Mouse (Mus musculus): ENCODE data around the gene Agr3. TPM values are rescaled to one million over a fixed set of nuclear protein-coding genes. Genes with fewer than 3 reads are reported as not detected.

The Agr3 gene
- polyA plus RNA-seq, 1 experiment from 2014 or later = not detected

GRCm38 (mm10) chr12:35916467-35916866 lies 9.0 kb upstream of the Agr3 start:
- Histone ChIP-seq H3K27me3 (replicated peaks; ENCODE audit: control insufficient read depth, insufficient read depth, low read length) (no peaks in the 10 kb centered on the region), H3K4me3 (replicated peaks; ENCODE audit: low read length) (no peak overlapping the region), H3K27ac (ENCODE audit: low read length) (no peak overlapping the region), H3K4me2 (ENCODE audit: low read length) (no peak overlapping the region), H3K4me1 (replicated peaks; ENCODE audit: control insufficient read depth, insufficient read depth, low read length) (0 out of 2 replicates have a peak, but pooled peaks cover 2% of the 10 kb centered on the region), H3K36me3 (ENCODE audit: control insufficient read depth, insufficient read depth) (no peaks in the 10 kb centered on the region), H3K9ac (replicated peaks; ENCODE audit: low read depth, low read length) (no peak overlapping the region), H3K9me3 (ENCODE audit: control insufficient read depth, low read length) (no peaks in the 10 kb centered on the region)
- WGBS = 38% methylated on average over 1 of the region's 1 CpGs
- no peak for ATAC-seq

- Histone ChIP-seq H3K4me3 (replicated peaks; ENCODE audit: low read length) (no peak overlapping the region), H3K27me3 (replicated peaks; ENCODE audit: control insufficient read depth, insufficient read depth, low read length) (no peaks in the 10 kb centered on the region), H3K27ac (ENCODE audit: low read length) (no peak overlapping the region), H3K4me1 (replicated peaks; ENCODE audit: control insufficient read depth, insufficient read depth, low read length) (0 out of 2 replicates have a peak, but pooled peaks cover 2% of the 10 kb centered on the region), H3K9me3 (ENCODE audit: control insufficient read depth, low read length) (no peaks in the 10 kb centered on the region), H3K9ac (replicated peaks; ENCODE audit: low read depth, low read length) (no peak overlapping the region), H3K4me2 (ENCODE audit: low read length) (no peak overlapping the region), H3K36me3 (ENCODE audit: control insufficient read depth, insufficient read depth) (no peaks in the 10 kb centered on the region)
- WGBS = 40% methylated on average over 1 of the region's 1 CpGs
- ATAC-seq = peak; percentile 96
These were observed 7.4 kb upstream of the Agr3 start for GRCm38 (mm10) chr12:35918031-35918430.

GRCm38 (mm10) chr12:35927804-35928203 lies 2.4 kb downstream of the Agr3 start:
- 81% methylated on average over 2 of the region's 2 CpGs for WGBS
- H3K4me2 ChIP-seq (ENCODE audit: low read length) = no peak overlapping the region

GRCm38 (mm10) chr12:35932816-35933215 lies 7.4 kb downstream of the Agr3 start:
- H3K27ac ChIP-seq (ENCODE audit: low read length) = no peak overlapping the region
- no peak overlapping the region for H3K4me3 ChIP-seq (replicated peaks; ENCODE audit: low read length)
- no peaks in the 10 kb centered on the region for H3K27me3 ChIP-seq (replicated peaks; ENCODE audit: control insufficient read depth, insufficient read depth, low read length)
- H3K9ac ChIP-seq (replicated peaks; ENCODE audit: low read depth, low read length) = no peak overlapping the region
- no peaks in the 10 kb centered on the region for H3K36me3 ChIP-seq (ENCODE audit: control insufficient read depth, insufficient read depth)
- H3K4me2 ChIP-seq (ENCODE audit: low read length) = no peak overlapping the region
- no peak for ATAC-seq
- H3K4me1 ChIP-seq (replicated peaks; ENCODE audit: control insufficient read depth, insufficient read depth, low read length) = no peaks in the 10 kb centered on the region
- H3K9me3 ChIP-seq (ENCODE audit: control insufficient read depth, low read length) = no peaks in the 10 kb centered on the region

More at GRCm38 (mm10) chr12:35927804-35928203, 2.4 kb downstream of the Agr3 start:
- H3K36me3 ChIP-seq (ENCODE audit: control insufficient read depth, insufficient read depth) = no peaks in the 10 kb centered on the region
- no peaks in the 10 kb centered on the region for H3K27me3 ChIP-seq (replicated peaks; ENCODE audit: control insufficient read depth, insufficient read depth, low read length)
- no peaks in the 10 kb centered on the region for H3K9me3 ChIP-seq (ENCODE audit: control insufficient read depth, low read length)
- no peaks in the 10 kb centered on the region for H3K4me1 ChIP-seq (replicated peaks; ENCODE audit: control insufficient read depth, insufficient read depth, low read length)
- no peak overlapping the region for H3K27ac ChIP-seq (ENCODE audit: low read length)
- H3K4me3 ChIP-seq (replicated peaks; ENCODE audit: low read length) = no peak overlapping the region
- no peak for ATAC-seq
- H3K9ac ChIP-seq (replicated peaks; ENCODE audit: low read depth, low read length) = no peak overlapping the region

GRCm38 (mm10) chr12:35951757-35952156 lies 26.3 kb downstream of the Agr3 start:
- no peak for ATAC-seq
- H3K27ac ChIP-seq (ENCODE audit: low read length) = no peak overlapping the region
- H3K9ac ChIP-seq (replicated peaks; ENCODE audit: low read depth, low read length) = no peak overlapping the region
- 38% methylated on average over 1 of the region's 1 CpGs for WGBS
- H3K4me3 ChIP-seq (replicated peaks; ENCODE audit: low read length) = no peak overlapping the region
- no peaks in the 10 kb centered on the region for H3K36me3 ChIP-seq (ENCODE audit: control insufficient read depth, insufficient read depth)
- no peaks in the 10 kb centered on the region for H3K4me1 ChIP-seq (replicated peaks; ENCODE audit: control insufficient read depth, insufficient read depth, low read length)
- H3K4me2 ChIP-seq (ENCODE audit: low read length) = no peak overlapping the region
- H3K9me3 ChIP-seq (ENCODE audit: control insufficient read depth, low read length) = no peaks in the 10 kb centered on the region
- no peaks in the 10 kb centered on the region for H3K27me3 ChIP-seq (replicated peaks; ENCODE audit: control insufficient read depth, insufficient read depth, low read length)

GRCm38 (mm10) chr12:35957235-35957634 lies 31.8 kb downstream of the Agr3 start:
- 92% methylated on average over 2 of the region's 2 CpGs for WGBS
- Histone ChIP-seq H3K27ac (ENCODE audit: low read length) (no peak overlapping the region), H3K27me3 (replicated peaks; ENCODE audit: control insufficient read depth, insufficient read depth, low read length) (no peaks in the 10 kb centered on the region), H3K9me3 (ENCODE audit: control insufficient read depth, low read length) (no peaks in the 10 kb centered on the region), H3K9ac (replicated peaks; ENCODE audit: low read depth, low read length) (no peak overlapping the region), H3K4me3 (replicated peaks; ENCODE audit: low read length) (no peak overlapping the region), H3K4me1 (replicated peaks; ENCODE audit: control insufficient read depth, insufficient read depth, low read length) (no peaks in the 10 kb centered on the region), H3K4me2 (ENCODE audit: low read length) (no peak overlapping the region), H3K36me3 (ENCODE audit: control insufficient read depth, insufficient read depth) (no peaks in the 10 kb centered on the region)
- no peak for ATAC-seq

GRCm38 (mm10) chr12:35966098-35966767 lies 40.8 kb downstream of the Agr3 start:
- Histone ChIP-seq H3K27me3 (replicated peaks; ENCODE audit: control insufficient read depth, insufficient read depth, low read length) (no peaks in the 10 kb centered on the region), H3K36me3 (ENCODE audit: control insufficient read depth, insufficient read depth) (no peaks in the 10 kb centered on the region), H3K9ac (replicated peaks; ENCODE audit: low read depth, low read length) (no peak overlapping the region), H3K4me2 (ENCODE audit: low read length) (no peak overlapping the region), H3K27ac (ENCODE audit: low read length) (no peak overlapping the region), H3K4me3 (replicated peaks; ENCODE audit: low read length) (no peak overlapping the region), H3K4me1 (replicated peaks; ENCODE audit: control insufficient read depth, insufficient read depth, low read length) (no peaks in the 10 kb centered on the region), H3K9me3 (ENCODE audit: control insufficient read depth, low read length) (no peaks in the 10 kb centered on the region)
- 64% methylated on average over 7 of the region's 7 CpGs for WGBS
- no peak for ATAC-seq

- WGBS = 80% methylated on average over 7 of the region's 7 CpGs
These were observed 41.3 kb downstream of the Agr3 start for GRCm38 (mm10) chr12:35966768-35967141.

GRCm38 (mm10) chr12:35975898-35976297 lies 50.5 kb downstream of the Agr3 start:
- WGBS = 89% methylated on average over 3 of the region's 3 CpGs
- H3K4me3 ChIP-seq (replicated peaks; ENCODE audit: low read length) = no peak overlapping the region

More at GRCm38 (mm10) chr12:35966768-35967141, 41.3 kb downstream of the Agr3 start:
- Histone ChIP-seq H3K27ac (ENCODE audit: low read length) (no peak overlapping the region), H3K4me2 (ENCODE audit: low read length) (no peak overlapping the region), H3K9me3 (ENCODE audit: control insufficient read depth, low read length) (no peaks in the 10 kb centered on the region), H3K27me3 (replicated peaks; ENCODE audit: control insufficient read depth, insufficient read depth, low read length) (no peaks in the 10 kb centered on the region), H3K4me1 (replicated peaks; ENCODE audit: control insufficient read depth, insufficient read depth, low read length) (no peaks in the 10 kb centered on the region), H3K4me3 (replicated peaks; ENCODE audit: low read length) (no peak overlapping the region), H3K36me3 (ENCODE audit: control insufficient read depth, insufficient read depth) (no peaks in the 10 kb centered on the region), H3K9ac (replicated peaks; ENCODE audit: low read depth, low read length) (no peak overlapping the region)
- ATAC-seq = no peak

More at GRCm38 (mm10) chr12:35975898-35976297, 50.5 kb downstream of the Agr3 start:
- no peaks in the 10 kb centered on the region for H3K9me3 ChIP-seq (ENCODE audit: control insufficient read depth, low read length)
- H3K4me2 ChIP-seq (ENCODE audit: low read length) = no peak overlapping the region
- no peak for ATAC-seq
- H3K27ac ChIP-seq (ENCODE audit: low read length) = no peak overlapping the region
- H3K36me3 ChIP-seq (ENCODE audit: control insufficient read depth, insufficient read depth) = no peaks in the 10 kb centered on the region
- no peaks in the 10 kb centered on the region for H3K4me1 ChIP-seq (replicated peaks; ENCODE audit: control insufficient read depth, insufficient read depth, low read length)
- no peaks in the 10 kb centered on the region for H3K27me3 ChIP-seq (replicated peaks; ENCODE audit: control insufficient read depth, insufficient read depth, low read length)
- no peak overlapping the region for H3K9ac ChIP-seq (replicated peaks; ENCODE audit: low read depth, low read length)

Data from forebrain, embryonic 16.5 days (tissue).